Mouse (Mus musculus): ENCODE results near the gene Copz1.

DNA sequence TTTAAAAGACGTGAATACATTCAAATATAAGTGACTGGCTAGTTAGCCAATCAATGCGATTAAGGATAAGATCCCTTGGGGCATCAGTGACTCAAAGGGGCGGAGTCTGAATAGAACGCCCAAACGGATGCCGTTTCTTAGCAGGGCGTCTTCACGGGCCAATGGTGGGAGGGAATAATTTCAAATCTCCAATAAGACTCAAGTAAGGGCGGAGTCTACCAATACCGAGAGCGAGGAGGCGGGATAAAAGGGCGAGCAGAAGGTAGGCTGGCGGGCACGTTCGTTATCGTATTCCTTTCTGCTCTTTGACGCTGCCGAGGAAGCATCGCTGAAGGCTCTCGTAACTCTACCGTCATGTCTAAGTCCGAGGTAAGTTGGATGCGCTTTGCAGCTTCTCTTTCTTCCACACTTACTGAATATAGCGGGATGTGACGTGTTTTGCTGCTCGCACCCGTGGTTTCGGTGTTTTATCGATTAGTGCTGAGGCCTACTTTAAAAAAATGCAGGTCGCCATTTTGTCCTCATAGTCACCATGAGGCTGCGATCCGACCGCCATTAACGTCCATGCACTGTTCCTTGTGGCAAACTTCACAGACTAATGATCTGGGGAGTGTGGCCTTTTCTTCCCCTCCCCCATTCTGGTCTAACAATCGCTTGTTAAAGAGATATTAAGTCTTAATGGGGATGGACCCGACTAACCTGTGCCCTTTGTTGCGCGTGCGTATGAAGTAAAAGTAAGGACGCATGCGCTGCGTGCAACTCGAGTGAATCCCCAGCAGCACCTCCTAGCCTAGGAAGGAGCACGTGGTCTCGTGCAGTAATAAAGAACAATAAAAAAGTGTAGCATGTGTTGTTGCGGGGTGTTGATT is 32.1 kb upstream of the Copz1 start, which contains the start of gene Hnrnpa1:
- TF ChIP-seq POLR2A (IDR thresholded peaks at IDR 0.05; ENCODE audit: low read depth, low read length) (peak; percentile 94), CTCF (IDR thresholded peaks at IDR 0.05; ENCODE audit: extremely low read depth, insufficient read depth, insufficient read length, insufficient replicate concordance) (no peak)
